Mouse (Mus musculus) embryo, embryonic 11.5 days (tissue): ENCODE data around the gene Coro7.
"Not testable (repeated sequence)": the region's sequence is repeated elsewhere in the genome, so short reads cannot be mapped to it uniquely, and the experiment has no call there.

Source experiments
- DNase-seq: peaks from one replicate; pipeline ENCODE4 v3.0.0-alpha.2; 2012; ENCODE audit warnings: low read depth, low spot score

Gene Coro7

DNA sequence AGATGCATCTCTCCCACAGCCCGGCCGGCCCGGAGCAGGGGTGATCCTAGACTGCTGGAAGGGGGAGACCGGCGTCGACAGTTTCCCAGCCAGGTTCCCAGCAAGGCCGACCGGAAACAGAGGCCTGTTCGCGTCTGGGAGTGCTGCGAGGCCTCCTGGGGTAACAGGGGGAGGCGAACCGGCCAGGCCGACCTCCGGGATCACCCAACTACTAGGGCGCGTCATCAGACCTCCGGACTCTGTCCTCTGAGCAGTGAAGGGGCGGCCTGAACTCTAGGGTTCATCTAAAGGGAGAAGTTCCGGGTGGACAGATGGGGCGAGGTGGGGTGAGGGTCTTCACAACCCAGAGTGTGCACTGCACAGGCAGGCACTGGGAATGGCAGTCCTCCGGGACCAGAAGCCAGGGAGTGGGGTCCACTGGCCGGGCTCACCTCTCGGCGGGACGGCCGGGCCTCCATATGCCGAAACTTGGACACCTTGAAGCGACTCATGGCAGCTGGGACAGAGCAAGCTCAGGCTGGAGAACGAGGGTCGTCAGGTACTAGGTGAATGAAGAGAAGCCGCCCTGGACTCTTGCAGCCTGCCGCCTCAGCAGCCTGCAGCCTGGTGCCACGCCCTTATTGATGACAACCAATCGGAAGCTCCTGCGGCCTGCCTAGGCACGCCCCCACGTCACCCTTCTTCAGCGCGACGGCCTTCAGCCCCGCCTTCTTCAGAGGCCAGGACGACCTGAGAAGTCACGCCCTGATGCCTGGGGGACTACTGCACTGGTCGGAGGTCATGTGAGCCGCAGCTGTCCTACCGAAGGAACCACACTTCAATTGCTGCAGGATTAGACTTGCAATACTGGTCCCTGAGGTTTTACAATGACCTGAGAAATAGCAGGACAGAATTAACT lies at the start of gene Coro7:
Gene Coro7 (minus strand): TSS at position 657 of the 898 bp plus-strand sequence.
- peak; percentile 88 for DNase-seq

DNA sequence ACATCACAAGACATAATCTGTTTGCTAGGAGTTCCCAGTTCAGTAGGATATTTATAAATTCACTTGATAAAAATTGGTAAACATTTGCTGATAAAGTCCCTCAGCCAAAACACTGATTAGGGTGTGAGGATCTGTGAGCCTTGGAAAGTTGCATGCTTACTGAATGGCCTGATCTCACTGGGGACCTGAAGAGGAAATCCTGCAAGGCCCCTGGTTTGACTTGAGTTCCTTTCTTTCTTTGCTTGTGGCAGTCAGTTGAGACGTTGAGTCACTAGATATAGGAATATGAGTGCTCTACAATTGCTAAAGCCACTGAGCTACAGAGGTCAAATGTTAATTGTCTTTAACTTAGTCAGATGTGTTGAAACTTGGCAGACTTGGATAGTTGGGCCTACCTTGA lies 48.4 kb upstream of the Coro7 start:
- no peak for DNase-seq

- no peak for DNase-seq
These were observed 47.9 kb upstream of the Coro7 start for GRCm38 (mm10) chr16:4727526-4727925.

GRCm38 (mm10) chr16:4726528-4727128 lies 47.1 kb upstream of the Coro7 start:
- no peak for DNase-seq

GRCm38 (mm10) chr16:4725780-4726527 lies 46.4 kb upstream of the Coro7 start, which contains the start of gene Hmox2:
Gene Hmox2, plus strand, starts transcription at chr16:4726361.
- DNase-seq = peak; percentile 89

DNA sequence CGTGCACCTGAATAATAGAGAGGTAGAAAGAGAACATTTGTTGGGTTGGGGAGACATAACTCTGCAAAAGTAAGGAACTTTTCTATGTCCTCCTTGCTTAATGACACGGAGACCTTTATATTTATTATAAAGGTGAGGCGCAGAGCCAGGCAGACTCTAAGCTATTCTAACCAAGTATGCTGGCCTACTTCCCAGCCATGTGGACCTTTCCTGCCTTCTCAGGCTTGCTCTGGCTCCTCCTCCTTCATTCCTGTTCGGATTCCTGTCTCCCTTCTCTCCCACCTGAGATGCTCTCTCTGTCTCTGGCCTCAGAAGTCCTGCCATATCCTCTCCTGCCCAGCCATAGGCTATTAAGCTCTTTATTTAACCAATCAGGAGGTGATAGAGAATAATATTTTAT lies 45.7 kb upstream of the Coro7 start:
- DNase-seq = no peak

- DNase-seq = no peak
These were observed 43.3 kb upstream of the Coro7 start for GRCm38 (mm10) chr16:4722915-4723209.

GRCm38 (mm10) chr16:4722128-4722914 lies 42.7 kb upstream of the Coro7 start:
- DNase-seq = no peak

DNA sequence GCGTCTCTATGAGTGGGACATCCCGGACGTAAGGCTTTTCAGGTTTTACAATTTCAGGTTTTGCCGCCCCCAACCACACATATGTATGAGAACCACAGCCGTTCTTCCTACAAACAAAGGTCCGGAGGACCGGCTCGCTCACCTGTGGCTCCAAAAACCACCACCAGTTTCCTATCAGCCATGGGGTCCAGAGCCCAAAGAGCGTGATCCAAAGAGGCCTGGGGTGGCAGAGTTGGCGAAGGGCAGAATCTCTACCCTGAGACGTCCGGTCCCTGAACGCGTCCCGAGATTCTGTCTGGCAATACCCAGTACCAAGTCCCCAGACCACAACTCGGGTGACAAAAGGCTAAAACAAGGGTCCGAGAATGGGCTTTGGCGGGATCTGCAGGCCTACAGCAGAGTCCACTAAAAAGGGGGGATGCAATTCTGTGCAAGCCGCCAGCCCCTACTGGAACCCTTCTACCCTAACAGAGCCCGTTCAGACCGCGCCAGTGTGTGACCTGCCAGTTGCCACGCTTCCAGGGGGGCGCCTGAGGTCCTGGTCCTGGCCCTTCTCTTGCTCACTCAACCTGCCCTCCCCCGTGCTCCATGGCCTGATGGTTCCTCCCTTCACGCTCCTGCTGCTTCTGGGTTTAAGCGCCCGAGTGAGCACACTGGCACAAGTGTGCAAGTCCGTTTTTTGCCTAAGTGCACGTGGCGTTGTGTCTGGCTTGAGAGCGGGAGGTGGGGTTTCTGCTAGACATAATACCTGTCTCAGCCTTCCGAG lies 39.4 kb upstream of the Coro7 start, which contains the start of gene Nmral1:
Gene Nmral1 (minus strand): TSS at position 604 of the 766 bp plus-strand sequence.
- peak; percentile 71 for DNase-seq

GRCm38 (mm10) chr16:4717866-4718265 lies 38.3 kb upstream of the Coro7 start:
- no peak for DNase-seq

GRCm38 (mm10) chr16:4713861-4714710 lies 34.5 kb upstream of the Coro7 start:
- no peak for DNase-seq

DNA sequence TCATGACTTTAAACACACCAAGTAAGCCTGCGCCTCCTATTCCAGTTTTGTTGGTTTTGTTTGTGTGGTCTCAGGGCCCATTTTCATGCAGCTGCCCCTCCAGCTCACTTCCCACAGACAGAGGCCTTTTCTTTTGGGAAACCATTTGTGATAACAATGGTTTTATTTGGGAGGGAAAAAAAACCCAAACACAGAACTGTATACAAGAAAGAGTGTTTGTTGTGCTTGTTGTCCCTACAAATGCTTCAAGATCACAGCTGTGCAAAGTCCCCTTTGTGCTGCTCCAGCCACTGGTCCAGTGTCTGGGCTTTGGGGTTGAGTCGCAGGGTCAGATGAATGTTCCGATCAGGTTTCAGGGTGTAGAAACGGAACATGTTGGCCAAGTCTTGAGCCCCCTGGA lies 31.6 kb upstream of the Coro7 start:
- no peak for DNase-seq

DNA sequence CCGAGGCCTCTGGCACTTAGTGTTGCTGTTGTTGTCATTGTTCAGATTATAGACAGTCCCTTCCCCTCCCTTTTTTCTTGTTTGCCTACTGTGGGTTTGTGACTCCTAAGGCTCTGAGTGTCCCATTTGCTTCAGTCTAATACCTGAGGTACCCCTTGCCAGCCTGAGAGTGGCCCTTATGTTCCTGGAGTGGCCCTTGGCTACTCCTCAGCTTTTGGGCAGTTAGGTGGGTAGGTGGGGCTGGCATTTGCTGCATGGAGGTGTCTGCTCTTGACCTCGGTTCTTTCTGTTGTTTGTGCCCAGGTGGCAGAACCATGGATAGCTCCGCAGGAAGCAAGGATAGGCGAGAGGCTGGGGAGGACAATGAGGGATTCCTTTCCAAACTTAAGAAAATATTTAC lies 26.0 kb upstream of the Coro7 start:
- DNase-seq = no peak

GRCm38 (mm10) chr16:4702646-4703045 lies 23.1 kb upstream of the Coro7 start:
- no peak for DNase-seq

- DNase-seq = no peak
These were observed 21.6 kb upstream of the Coro7 start for GRCm38 (mm10) chr16:4701211-4701610.

- not testable (repeated sequence) for DNase-seq
These were observed 9.8 kb upstream of the Coro7 start for GRCm38 (mm10) chr16:4689371-4689770.

DNA sequence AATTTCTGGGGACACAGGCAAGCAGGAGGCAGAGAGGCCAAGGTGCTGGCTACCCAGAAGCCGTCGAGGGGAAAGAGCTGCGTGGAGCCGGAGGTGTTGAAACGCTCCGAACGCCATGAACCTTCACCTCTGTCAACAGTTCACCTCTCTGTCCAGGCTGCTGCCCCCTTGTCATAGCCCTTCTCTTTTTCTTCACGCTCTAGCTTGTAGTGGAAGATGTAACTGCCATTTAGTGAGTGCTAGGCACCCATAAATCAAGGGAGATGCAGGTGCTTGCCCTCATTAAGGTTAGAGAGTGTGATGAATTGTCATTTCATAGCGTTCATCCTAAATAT lies 4.8 kb upstream of the Coro7 start:
- DNase-seq = no peak

DNA sequence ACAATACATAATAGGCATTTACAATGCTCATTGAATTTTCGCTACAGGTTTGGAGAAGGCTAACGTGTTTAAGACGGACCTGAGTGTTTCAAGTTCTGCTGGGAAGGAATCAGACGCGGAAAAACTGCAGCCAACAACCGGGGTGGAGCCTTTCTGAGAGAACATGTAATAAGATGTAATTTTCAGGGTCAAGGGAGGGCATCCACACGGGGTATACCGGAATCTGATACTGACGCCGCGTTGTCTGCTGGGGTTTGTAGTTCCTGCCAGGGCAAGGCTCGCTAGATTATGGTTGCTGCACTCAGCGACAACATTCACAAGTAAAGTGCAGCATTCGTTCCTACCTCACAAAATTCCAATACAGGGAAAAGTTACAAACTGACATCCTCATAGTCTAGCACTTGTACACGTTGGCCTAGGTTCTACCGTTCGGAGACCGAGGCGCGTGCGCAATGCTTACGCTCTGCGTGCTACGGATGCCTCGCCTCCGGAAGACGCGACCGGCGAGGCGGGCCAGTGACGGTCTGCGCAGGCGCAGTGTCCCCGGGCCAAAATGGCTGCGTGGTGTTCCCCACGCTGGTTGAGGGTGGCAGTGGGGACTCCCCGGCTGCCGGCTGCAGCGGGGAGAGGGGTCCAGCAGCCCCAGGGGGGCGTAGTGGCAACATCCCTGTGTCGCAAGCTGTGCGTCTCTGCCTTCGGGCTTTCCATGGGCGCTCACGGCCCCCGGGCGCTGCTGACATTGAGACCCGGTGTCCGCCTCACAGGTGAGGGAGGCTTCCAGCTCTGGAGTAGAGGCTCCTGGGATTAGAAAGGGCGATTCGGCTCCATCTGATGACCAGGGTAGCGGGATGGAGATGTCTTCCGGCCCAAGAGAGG lies 4.2 kb upstream of the Coro7 start:
- DNase-seq = peak; percentile 92

DNA sequence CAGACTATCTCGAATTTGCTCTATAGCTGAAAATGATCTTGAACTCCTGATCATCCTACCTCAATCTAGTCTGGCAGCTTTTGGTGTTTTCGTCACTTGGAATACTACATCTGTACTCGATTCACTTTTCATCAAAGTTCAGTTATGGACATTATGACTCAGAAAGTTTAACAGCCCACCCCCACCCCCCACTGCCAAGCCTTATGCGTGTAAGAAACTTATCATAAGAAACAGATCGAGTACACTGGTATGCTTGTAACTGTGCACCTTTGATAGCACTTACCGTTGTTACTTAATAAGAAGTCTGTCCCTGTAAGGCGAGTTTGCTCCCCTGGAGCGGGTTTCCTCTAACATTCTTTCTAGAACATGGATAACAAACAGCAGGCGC lies 3.6 kb upstream of the Coro7 start:
- DNase-seq = no peak
